Mouse (Mus musculus) ES-Bruce4 (cell line): ENCODE data around the gene Ttl. TPM values are rescaled to one million over a fixed set of nuclear protein-coding genes. Genes with fewer than 3 reads are reported as not detected.

Experiments used
- H3K27ac ChIP-seq: 2 replicates; pipeline ENCODE4 v1.5.1; 2012; ENCODE audit warnings: low read length, inconsistent platforms; ENCODE audit not compliant: insufficient read depth
- H3K27me3 ChIP-seq: 2 replicates; pipeline ENCODE4 v1.6.1; 2012; ENCODE audit warnings: mild to moderate bottlenecking, low read length, inconsistent platforms; ENCODE audit not compliant: control insufficient read depth, poor library complexity, insufficient read depth, severe bottlenecking
- H3K36me3 ChIP-seq: 2 replicates; pipeline ENCODE4 v1.6.1; 2012; ENCODE audit warnings: inconsistent platforms, mild to moderate bottlenecking, low read length, moderate library complexity; ENCODE audit not compliant: control insufficient read depth, poor library complexity, insufficient read depth, severe bottlenecking
- H3K4me1 ChIP-seq: one replicate; pipeline ENCODE4 v1.8.1; 2011; ENCODE audit warnings: low read length; ENCODE audit not compliant: control insufficient read depth, insufficient read depth
- H3K4me3 ChIP-seq: 2 replicates; pipeline ENCODE4 v1.5.1; 2011; ENCODE audit warnings: low read depth, mild to moderate bottlenecking, low read length
- H3K9ac ChIP-seq: 2 replicates; pipeline ENCODE4 v1.6.1; 2012; ENCODE audit warnings: low read depth, mild to moderate bottlenecking, inconsistent platforms; ENCODE audit not compliant: poor library complexity, severe bottlenecking
- H3K9me3 ChIP-seq: replicated peaks from 2 replicates; pipeline ENCODE4 v1.6.1; 2012; ENCODE audit warnings: mild to moderate bottlenecking, low read length, inconsistent platforms; ENCODE audit not compliant: control insufficient read depth, poor library complexity, insufficient read depth, severe bottlenecking
- CTCF ChIP-seq: IDR thresholded peaks from one replicate; pipeline ENCODE4 v1.8.1; 2011; ENCODE audit warnings: low read depth, low read length
- EP300 ChIP-seq: IDR thresholded peaks from 2 replicates; pipeline ENCODE4 v1.6.1; 2011; ENCODE audit warnings: low read depth, low read length; ENCODE audit not compliant: insufficient read depth
- POLR2A ChIP-seq: IDR thresholded peaks from one replicate; pipeline ENCODE4 v1.8.1; 2011; ENCODE audit warnings: low read length; ENCODE audit not compliant: insufficient read depth
- polyA plus RNA-seq: library from polyadenylated mRNA; stranded (reverse); fragments of >200 nt; gene quantifications from 2 replicates; pipeline ENCODE4 v1.2.4, GENCODE M21; 2011; ENCODE audit warnings: low read depth; ENCODE audit not compliant: missing spikeins, insufficient read depth, insufficient read length

Ttl gene
- polyA plus RNA-seq, 1 experiment = 5.8 TPM

- TF ChIP-seq EP300 = no peak
- TF ChIP-seq CTCF = no peak
- no peak for TF ChIP-seq POLR2A
Measured at GRCm38 (mm10) chr2:129038937-129039631, 26.7 kb upstream of the Ttl start.

DNA sequence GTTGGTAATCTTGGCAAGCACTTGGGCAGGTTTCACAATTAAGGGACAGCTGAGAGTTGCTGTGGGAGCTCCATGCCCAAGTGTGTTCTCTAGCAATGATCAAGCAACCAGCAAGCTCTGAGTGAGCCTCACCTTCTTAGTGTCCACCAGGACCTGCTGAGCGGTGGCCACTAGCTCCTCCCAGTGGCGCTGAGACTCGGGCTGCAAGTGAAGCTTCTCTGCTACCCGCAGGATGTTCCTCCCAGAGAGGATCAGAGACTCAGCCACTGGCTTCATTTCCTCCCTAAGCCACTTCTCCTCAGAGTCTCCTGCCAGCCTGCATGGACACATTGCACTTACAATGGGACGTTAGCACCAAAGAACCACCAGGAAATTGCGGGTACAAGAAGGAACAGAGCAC is 25.2 kb upstream of the Ttl start:
- no peaks in the 10 kb centered on the region for H3K36me3 ChIP-seq
- no peaks in the 10 kb centered on the region for H3K27me3 ChIP-seq
- no peaks in the 10 kb centered on the region for H3K9me3 ChIP-seq
- TF ChIP-seq POLR2A (no peak), CTCF (peak; percentile 23)
- no peak overlapping the region for H3K27ac ChIP-seq
- no peaks in the 10 kb centered on the region for H3K4me1 ChIP-seq
- H3K9ac ChIP-seq = no peak overlapping the region
- no peak overlapping the region for H3K4me3 ChIP-seq

More at GRCm38 (mm10) chr2:129038937-129039631, 26.7 kb upstream of the Ttl start:
- Histone ChIP-seq H3K36me3 (no peaks in the 10 kb centered on the region), H3K27ac (no peak overlapping the region), H3K27me3 (no peaks in the 10 kb centered on the region), H3K9ac (peak overlapping the region; percentile 35), H3K9me3 (no peaks in the 10 kb centered on the region), H3K4me1 (no peaks in the 10 kb centered on the region), H3K4me3 (peak overlapping the region; percentile 65)

GRCm38 (mm10) chr2:129046172-129046845 is 19.4 kb upstream of the Ttl start:
- no peaks in the 10 kb centered on the region for H3K9me3 ChIP-seq
- no peak overlapping the region for H3K9ac ChIP-seq
- H3K27me3 ChIP-seq = no peaks in the 10 kb centered on the region
- no peaks in the 10 kb centered on the region for H3K36me3 ChIP-seq
- H3K4me1 ChIP-seq = no peaks in the 10 kb centered on the region
- no peak overlapping the region for H3K4me3 ChIP-seq
- no peak for TF ChIP-seq EP300
- TF ChIP-seq POLR2A = no peak
- TF ChIP-seq CTCF = no peak
- H3K27ac ChIP-seq = no peak overlapping the region

DNA sequence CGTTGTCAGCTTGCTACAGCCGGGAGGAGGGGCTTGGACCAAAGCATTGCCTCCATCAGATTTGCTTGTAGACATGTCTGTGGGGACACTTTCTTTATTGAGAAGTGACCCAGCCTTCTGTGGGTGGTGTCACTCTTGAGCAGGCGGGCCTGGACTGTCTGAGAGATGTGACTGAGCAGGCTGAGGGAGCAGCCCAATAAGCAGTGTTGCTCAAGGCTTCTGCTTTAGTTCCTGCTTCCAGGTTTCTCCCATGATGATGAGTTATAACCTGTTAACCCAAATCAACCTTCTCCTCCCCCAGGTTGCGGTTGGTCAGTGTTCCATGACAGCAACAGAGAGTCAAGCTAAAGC is 18.9 kb upstream of the Ttl start:
- Histone ChIP-seq H3K9ac (no peak overlapping the region), H3K4me1 (no peaks in the 10 kb centered on the region), H3K27me3 (no peaks in the 10 kb centered on the region), H3K36me3 (no peaks in the 10 kb centered on the region), H3K4me3 (no peak overlapping the region), H3K9me3 (no peaks in the 10 kb centered on the region), H3K27ac (no peak overlapping the region)
- TF ChIP-seq POLR2A = no peak
- no peak for TF ChIP-seq EP300
- no peak for TF ChIP-seq CTCF

- Histone ChIP-seq H3K9me3 (no peaks in the 10 kb centered on the region), H3K36me3 (no peaks in the 10 kb centered on the region), H3K4me1 (no peaks in the 10 kb centered on the region), H3K27ac (no peak within 1 kb of the TSS), H3K27me3 (no peaks in the 10 kb centered on the region), H3K9ac (no peak within 1 kb of the TSS), H3K4me3 (no peak within 1 kb of the TSS)
- TF ChIP-seq POLR2A (no peak), CTCF (no peak), EP300 (no peak)
Measured at GRCm38 (mm10) chr2:129047811-129048210, 17.9 kb upstream of the Ttl start, which contains the start of gene Vinac1. Gene Vinac1, minus strand, starts transcription at chr2:129048172.

DNA sequence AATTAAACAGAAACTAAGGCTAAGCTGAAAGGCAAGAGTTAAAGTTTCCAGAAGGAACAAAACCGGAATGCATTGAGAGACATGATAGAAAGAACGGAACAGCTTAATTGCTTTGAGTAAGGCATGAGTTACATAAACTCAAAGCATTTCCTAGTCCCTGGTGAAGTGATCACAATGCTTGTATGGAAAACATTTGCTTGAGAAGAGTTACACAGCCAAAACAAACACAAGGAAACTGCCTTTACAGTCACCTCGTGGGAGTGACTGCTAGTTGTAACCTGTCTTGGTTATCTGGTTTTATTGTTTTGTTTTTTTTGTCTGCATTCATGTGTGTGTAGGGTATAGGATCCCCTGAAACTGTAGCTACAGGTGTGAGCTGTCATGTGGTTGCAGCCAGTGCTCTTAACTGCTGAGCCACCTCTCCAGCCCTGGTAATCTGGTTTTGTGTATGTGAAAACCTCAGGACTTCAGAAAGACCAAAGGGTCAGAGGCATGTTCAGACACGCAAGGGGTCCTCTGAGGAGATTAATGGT is 13.2 kb upstream of the Ttl start:
- Histone ChIP-seq H3K4me1 (no peaks in the 10 kb centered on the region), H3K4me3 (no peak overlapping the region), H3K9me3 (no peaks in the 10 kb centered on the region), H3K36me3 (no peaks in the 10 kb centered on the region), H3K27ac (no peak overlapping the region), H3K9ac (no peak overlapping the region), H3K27me3 (no peaks in the 10 kb centered on the region)
- TF ChIP-seq CTCF (no peak), POLR2A (no peak), EP300 (no peak)
